Mouse (Mus musculus) heart, adult 8-10 months (tissue): Measurements from ENCODE around the gene 4933414I15Rik. TPM values are rescaled to one million over a fixed set of nuclear protein-coding genes. Genes with fewer than 3 reads are reported as not detected.

Experiments
- total RNA-seq, 4 experiments: library from RNA; stranded (reverse); gene quantifications; 2 replicates each; pipeline ENCODE4 v1.2.4; 2022

4933414I15Rik gene
- total RNA-seq, 4 experiments from 2014 or later, result not detected

Other genes with a start within 250 kb of the 4933414I15Rik start
- 1 to 10 TPM; 2.3 to 3.6 (median 2.5) TPM for gene Zfp354c, start 116.0 kb downstream of the 4933414I15Rik start, total RNA-seq
- 1 to 10 TPM; 1.2 to 2.1 (median 1.7) TPM for gene Zfp879, start 102.2 kb downstream of the 4933414I15Rik start, total RNA-seq
- not detected for gene Grm6, start 93.1 kb downstream of the 4933414I15Rik start, total RNA-seq
- 1 to 10 TPM in 1 of 4 experiments, under 1 TPM in 3; 0.41 to 1.8 (median 0.85) TPM for gene Zfp454, start 56.1 kb downstream of the 4933414I15Rik start, total RNA-seq
- gene Zfp2, start 27.6 kb downstream of the 4933414I15Rik start, total RNA-seq, result 1 to 10 TPM; 3.0 to 4.2 (median 3.2) TPM
- gene Zfp354b, start 12.1 kb downstream of the 4933414I15Rik start, total RNA-seq, result 1 to 10 TPM; 1.2 to 2.1 (median 1.7) TPM
- gene Prop1, start 10.0 kb upstream of the 4933414I15Rik start, total RNA-seq, result not detected
- gene Olfr1378, start 22.8 kb upstream of the 4933414I15Rik start, total RNA-seq, result not detected
- not detected for gene Olfr1377, start 38.2 kb upstream of the 4933414I15Rik start, total RNA-seq
- gene Olfr51, start 59.8 kb upstream of the 4933414I15Rik start, total RNA-seq, result not detected
- not detected for gene Olfr54, start 70.5 kb upstream of the 4933414I15Rik start, total RNA-seq
- not detected for gene Olfr1375, start 104.3 kb upstream of the 4933414I15Rik start, total RNA-seq
- gene Zfp354a, start 115.5 kb upstream of the 4933414I15Rik start, total RNA-seq, result 1 to 10 TPM; 1.5 to 2.3 (median 2.1) TPM